Mouse (Mus musculus) ovary, postnatal 36 days (tissue): ENCODE results near the gene Il1rl1.
A peak's percentile ranks its signal among the peaks of the same experiment; 100 is the strongest.

Source experiments
- DNase-seq: peaks from one replicate; pipeline ENCODE4 v3.0.0; 2022; ENCODE audit warnings: low spot score, mixed read lengths

Il1rl1 gene

GRCm38 (mm10) chr1:40437340-40437739 is 8.0 kb downstream of the Il1rl1 start:
- no peak for DNase-seq

DNA sequence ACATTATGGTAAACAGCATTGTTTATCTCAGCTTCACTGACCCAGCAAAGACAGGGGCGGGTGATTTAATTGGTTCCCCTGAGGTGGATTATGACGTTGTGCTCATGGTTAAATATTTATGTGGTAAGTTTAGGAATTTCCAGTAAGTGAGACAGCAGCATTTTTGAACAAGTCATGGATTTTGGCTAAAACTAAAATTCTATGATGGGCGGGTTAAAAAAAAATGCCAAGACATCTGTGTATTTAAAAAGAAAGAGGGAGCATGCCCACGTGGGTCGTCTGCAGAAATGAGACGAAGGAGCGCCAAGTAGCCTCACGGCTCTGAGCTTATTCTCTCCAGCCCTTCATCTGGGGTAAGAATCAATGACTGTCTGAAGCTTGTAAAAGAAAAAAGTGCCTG is 10.1 kb downstream of the Il1rl1 start:
- no peak for DNase-seq

DNA sequence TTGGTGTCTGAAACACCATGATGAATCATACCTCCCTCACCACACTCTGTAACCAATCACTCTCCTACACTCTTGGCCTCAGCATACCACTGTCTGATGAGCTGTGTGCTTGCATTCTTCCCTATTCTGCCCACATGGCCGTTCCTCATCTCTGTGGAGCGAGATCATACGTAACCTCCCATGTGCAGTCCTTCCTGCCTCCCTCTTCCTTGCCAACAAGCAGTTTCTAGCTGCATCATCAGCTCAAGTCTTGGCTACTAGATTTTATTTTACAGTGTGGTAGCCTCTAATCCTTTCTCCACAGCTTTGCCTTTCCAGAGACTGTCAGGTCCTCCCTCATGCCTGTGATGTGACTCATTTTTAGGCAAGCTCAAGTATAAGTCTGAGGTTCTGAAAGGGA is 15.4 kb downstream of the Il1rl1 start:
- no peak for DNase-seq

- peak; percentile 49 for DNase-seq
Measured at GRCm38 (mm10) chr1:40465477-40466430, 36.4 kb downstream of the Il1rl1 start, which contains the start of gene Il18r1. Il18r1 (plus strand) TSS chr1:40465552.

GRCm38 (mm10) chr1:40467306-40467705 is 37.9 kb downstream of the Il1rl1 start:
- no peak for DNase-seq

DNA sequence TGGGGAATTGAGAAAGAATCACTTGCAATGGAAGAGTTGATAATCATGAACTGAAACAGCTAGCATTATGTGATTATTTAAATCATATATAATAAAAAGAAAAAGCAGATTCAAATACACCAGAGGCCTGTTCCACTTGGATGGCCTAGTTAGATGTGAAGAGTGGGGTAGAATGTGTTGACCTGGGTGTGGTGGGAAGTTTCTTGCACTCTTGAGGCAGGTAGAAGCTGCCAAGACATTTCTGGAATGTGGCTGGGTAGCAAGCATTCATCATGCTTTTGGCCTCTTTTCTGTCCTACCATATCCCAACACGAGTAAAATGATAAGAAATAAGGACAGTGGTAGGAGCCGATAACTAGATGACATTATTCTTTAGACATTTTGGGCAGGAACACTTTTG is 39.4 kb downstream of the Il1rl1 start:
- no peak for DNase-seq

DNA sequence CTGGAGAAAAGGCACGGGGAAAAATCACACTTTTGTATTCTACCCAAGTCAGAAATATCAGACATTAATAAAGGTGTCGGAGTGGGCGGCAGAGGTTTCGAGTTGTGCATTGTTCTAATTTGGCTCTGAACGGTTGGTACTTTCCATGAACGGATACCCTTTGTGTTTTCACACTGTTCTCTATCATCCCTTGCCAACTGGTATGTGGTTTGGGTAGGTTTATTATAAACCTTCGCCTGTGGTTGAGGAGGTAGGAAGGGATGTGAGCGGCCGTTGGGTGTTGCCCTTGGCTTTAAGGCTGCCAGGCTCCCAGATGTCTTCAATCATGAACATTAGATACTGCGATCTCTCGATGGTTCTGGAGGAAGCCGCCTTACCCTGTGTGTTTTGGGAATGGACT is 40.5 kb downstream of the Il1rl1 start:
- no peak for DNase-seq

DNA sequence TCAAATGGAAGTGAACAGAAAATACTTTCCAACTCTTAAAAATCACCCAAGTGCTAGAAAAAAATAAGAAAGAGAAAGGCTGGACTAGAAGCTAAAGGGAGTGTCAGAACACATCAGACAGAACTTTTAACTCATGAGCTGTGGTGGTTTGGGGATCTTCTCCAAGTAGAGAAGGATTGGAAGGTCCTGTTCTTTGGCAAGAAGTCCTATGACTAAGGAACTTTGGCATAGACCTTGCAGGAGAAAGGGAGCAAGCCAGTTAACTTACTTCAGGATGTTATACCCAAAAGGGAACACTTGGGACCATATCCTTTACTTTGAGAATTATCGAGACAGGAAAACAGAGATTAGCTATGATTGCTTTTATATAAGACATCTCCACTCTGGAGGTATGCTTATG is 43.0 kb downstream of the Il1rl1 start:
- no peak for DNase-seq

- DNase-seq, result no peak
Measured at GRCm38 (mm10) chr1:40473640-40474039, 44.3 kb downstream of the Il1rl1 start.

DNA sequence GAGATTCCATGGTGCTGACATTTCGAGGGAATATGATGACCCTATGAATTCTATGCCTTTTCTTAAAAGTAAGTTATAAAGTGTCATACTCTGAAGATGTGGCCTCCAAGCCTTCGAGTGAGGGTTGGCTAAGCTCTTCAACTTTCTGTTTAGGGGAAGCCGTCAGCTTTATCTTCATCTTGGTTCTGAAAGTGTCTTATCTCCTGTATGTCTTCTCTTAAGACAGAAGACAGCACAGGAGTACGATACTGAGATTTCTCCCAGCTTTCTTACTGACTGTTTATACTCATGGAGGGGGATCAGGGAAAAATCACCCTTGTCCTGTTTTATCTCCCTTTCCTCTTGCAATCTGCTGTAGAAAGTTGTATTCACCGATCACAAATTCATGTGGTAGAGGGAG is 45.0 kb downstream of the Il1rl1 start:
- DNase-seq, result no peak

DNA sequence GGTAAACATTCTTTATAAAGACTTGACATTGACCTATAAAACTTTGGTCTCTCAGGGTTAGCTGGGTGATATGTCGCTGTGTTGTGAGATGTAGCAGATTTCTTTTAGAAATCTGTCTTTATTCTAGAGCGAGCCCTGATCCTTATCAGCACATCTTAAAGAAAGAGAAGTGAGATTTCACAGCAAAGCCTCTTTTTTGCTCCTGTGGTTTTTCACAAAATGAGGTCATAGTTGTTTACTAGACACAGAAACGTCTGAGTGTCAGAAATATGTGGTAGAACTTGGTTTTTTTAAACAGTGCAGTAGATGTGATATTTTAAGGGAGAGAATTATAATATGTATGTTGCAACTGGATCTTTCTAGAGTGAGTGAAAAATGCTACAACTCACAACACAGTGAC is 46.3 kb downstream of the Il1rl1 start:
- DNase-seq, result no peak

GRCm38 (mm10) chr1:40476756-40477155 is 47.4 kb downstream of the Il1rl1 start:
- DNase-seq, result no peak

GRCm38 (mm10) chr1:40479505-40479923 is 50.1 kb downstream of the Il1rl1 start:
- DNase-seq, result no peak

- no peak for DNase-seq
Measured at GRCm38 (mm10) chr1:40494594-40494993, 65.2 kb downstream of the Il1rl1 start.

- no peak for DNase-seq
Measured at GRCm38 (mm10) chr1:40499708-40500107, 70.3 kb downstream of the Il1rl1 start.

DNA sequence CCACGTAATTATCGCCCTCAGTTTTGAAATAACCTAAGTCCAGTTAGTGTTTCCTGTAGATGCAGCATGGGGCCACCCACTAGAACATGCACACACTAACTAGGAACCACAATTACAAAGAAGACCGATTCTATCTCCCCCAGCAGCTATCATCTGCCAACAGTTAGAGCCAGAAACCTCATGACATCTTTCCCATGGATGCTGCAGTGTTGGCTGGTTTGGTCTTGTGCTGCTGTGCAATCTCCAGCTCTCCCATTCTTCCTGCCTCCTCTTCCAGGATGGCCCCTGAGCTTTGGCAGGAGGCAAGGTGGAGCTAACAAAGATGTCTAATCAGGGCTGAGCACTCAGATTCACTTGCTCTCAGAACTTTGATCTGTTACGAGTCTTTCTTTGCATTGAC is 71.8 kb downstream of the Il1rl1 start:
- DNase-seq, result no peak

DNA sequence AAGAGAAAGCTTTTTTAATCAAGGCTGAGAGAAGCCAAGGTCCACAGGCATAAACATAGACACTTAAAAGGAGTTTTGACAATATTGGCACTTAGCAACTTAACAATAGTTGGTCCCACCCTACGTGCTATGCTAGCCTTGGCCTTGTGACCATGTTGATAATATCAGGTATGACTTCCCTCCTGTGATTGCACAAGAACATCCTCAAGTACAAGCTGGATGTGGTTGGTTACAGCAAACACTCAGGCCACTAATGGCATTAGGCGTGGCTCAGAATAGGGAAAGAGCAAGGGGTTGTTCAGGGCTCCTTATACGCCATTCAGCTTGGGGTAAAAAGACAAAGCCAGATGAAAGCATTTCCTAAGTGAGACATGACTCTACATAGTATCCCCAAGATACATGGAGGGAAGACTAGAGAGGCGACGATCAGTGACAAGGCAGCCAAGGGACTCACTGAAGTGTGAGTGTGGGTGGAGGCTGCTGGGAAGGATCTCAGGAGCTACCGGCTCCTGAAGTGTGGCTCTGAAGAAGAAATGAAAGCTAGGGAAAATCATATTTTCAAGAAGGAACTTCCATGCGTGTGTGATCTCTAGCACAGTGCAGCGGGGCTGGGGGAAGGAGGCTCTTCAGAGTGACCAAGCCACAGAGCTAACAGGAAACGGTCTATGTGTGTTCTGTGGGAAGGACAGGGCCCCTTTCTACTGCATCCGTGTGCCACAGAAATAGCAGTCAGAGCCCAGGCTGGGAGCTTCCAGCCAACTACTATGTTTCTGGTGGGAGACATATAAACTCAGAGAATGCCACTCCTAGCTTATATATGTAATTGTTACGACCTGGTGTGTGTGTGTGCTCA is 72.4 kb downstream of the Il1rl1 start:
- DNase-seq, result no peak

DNA sequence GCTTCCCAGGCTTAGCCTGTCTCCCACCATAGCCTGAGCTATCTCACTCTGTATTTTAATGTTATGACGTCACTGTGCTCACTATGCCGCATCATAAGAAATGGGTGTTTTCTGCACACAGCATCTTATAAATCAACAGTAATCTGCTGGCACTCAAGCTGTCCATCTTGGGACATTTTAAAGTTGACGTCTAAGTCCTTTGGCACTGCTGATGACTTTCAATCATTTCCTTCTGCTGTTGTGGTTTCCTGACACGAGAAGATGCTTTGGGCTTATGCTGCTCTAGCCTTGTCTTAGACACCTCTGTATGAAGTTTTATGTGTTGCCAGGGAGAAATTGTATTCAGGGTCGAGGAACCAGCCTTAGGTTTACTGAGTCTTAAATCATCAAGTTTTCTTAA is 75.2 kb downstream of the Il1rl1 start:
- DNase-seq, result no peak
